ENCODE assay signal across 29 mouse cellular contexts in genomic region chr1:161920475-161921454, GRCm38 (mm10). TPM values are rescaled to one million over a fixed set of nuclear protein-coding genes. Genes with fewer than 3 reads are reported as not detected.
A peak's percentile ranks its signal among the peaks of the same experiment; 100 is the strongest.
DNase-seq lines count a peak whose midpoint lies in the region; ATAC-seq lines count a peak whose summit lies in the region.
"Had no signal": no experiment of that assay in that cellular context is flagged by ENCODE, and none has a peak within 500 bp of the region (broad histone marks: within the 10 kb centered on the region; RNA-seq: fewer than 3 reads in every experiment).

No protein-coding gene starts in this region.

- no peaks in the 10 kb centered on the region for H3K36me3 ChIP-seq in heart, embryonic 12.5 days
- H3K36me3 ChIP-seq: embryonic facial prominence, embryonic 13.5 days; embryonic facial prominence, embryonic 15.5 days; forebrain, embryonic 10.5 days; forebrain, embryonic 15.5 days had no signal

- H3K4me3 ChIP-seq in heart, embryonic 12.5 days = no peak overlapping the region
- H3K4me3 ChIP-seq: embryonic facial prominence, embryonic 13.5 days; embryonic facial prominence, embryonic 15.5 days; erythroblast, embryonic 14.5 days; forebrain, embryonic 10.5 days; forebrain, embryonic 13.5 days; forebrain, embryonic 15.5 days had no signal

- WGBS in heart, embryonic 12.5 days = 85% methylated on average over 9 of the region's 9 CpGs

- no peak overlapping the region for H3K9ac ChIP-seq in heart, embryonic 12.5 days
- H3K9ac ChIP-seq: embryonic facial prominence, embryonic 13.5 days; embryonic facial prominence, embryonic 15.5 days; forebrain, embryonic 13.5 days; forebrain, embryonic 15.5 days; forebrain, postnatal 0 days had no signal

- H3K4me1 ChIP-seq in heart, embryonic 12.5 days (replicated peaks) = peaks cover 12% of the 10 kb centered on the region
- H3K4me1 ChIP-seq: embryonic facial prominence, embryonic 15.5 days; forebrain, embryonic 13.5 days; forebrain, embryonic 15.5 days had no signal

- no peak overlapping the region for H3K4me2 ChIP-seq in heart, embryonic 12.5 days
- H3K4me2 ChIP-seq: embryonic facial prominence, embryonic 13.5 days; embryonic facial prominence, embryonic 15.5 days; forebrain, embryonic 13.5 days; forebrain, embryonic 15.5 days had no signal

- no peak overlapping the region for H3K27ac ChIP-seq in heart, embryonic 12.5 days (ENCODE audit: poor library complexity, severe bottlenecking)
- H3K27ac ChIP-seq: embryonic facial prominence, embryonic 13.5 days; embryonic facial prominence, embryonic 15.5 days; forebrain, embryonic 10.5 days; forebrain, embryonic 13.5 days; forebrain, embryonic 15.5 days had no signal

- DNase-seq in A20 (ENCODE audit: low read depth, low spot score) (peak; percentile 72), ES-CJ7 (ENCODE audit: low read depth, low spot score) (peak; percentile 59), ZHBTc4 (ENCODE audit: low read depth, low spot score) (peak; percentile 49)
- no peak for DNase-seq in heart, postnatal 36 days
- DNase-seq: adrenal gland, adult 2 months; adrenal gland, postnatal 10 days; adrenal gland, postnatal 25 days; cerebellum, adult 11 months; cerebellum, adult 18-20 months; cerebellum, adult 8-10 months; cerebellum, adult 9-11 months; cerebellum, postnatal 14 days; cerebellum, postnatal 36 days; embryo, embryonic 11 days; forebrain, postnatal 0 days had no signal

- ATAC-seq in monocyte, adult 5-6 weeks (replicated peaks; ENCODE audit: insufficient number of reproducible peaks, low FRiP score, low TSS enrichment, poor library complexity, severe bottlenecking) = no peak
- no peak for ATAC-seq in heart, embryonic 12.5 days (ENCODE audit: insufficient number of reproducible peaks, low FRiP score)
- ATAC-seq: forebrain, embryonic 13.5 days; forebrain, embryonic 15.5 days; forebrain, postnatal 0 days had no signal

- H3K9me3 ChIP-seq in heart, embryonic 12.5 days (replicated peaks) = no peaks in the 10 kb centered on the region
- H3K9me3 ChIP-seq: embryonic facial prominence, embryonic 13.5 days; embryonic facial prominence, embryonic 15.5 days; forebrain, embryonic 10.5 days; forebrain, embryonic 13.5 days; forebrain, embryonic 15.5 days had no signal

- intact Hi-C loops in heart, postnatal 36 days (cut with DNase I) = no loop called here

- no peaks in the 10 kb centered on the region for H3K27me3 ChIP-seq in heart, embryonic 12.5 days (replicated peaks)
- H3K27me3 ChIP-seq: embryonic facial prominence, embryonic 13.5 days; embryonic facial prominence, embryonic 15.5 days; forebrain, embryonic 13.5 days; forebrain, embryonic 15.5 days had no signal

RNA-seq across cellular contexts. Expression of gene Suco, which starts 44.3 kb away (rescaled TPM):
- 123 to 163 TPM (median 160 TPM) in 3 replicates for total RNA-seq in monocyte, adult 5-6 weeks (2017)
- polyA plus RNA-seq in heart, embryonic 12.5 days (2016; fragmentation: Nextera tagmentation; extraction: Ambion mirVana) = 26.2 and 28.2 TPM in 2 replicates
- total RNA-seq in heart, postnatal 36 days (2021) = 10 to 100 TPM; 17.4 to 19.4 TPM

RNA-seq across cellular contexts. Expression of gene Pigc, which starts 48.2 kb away (rescaled TPM):
- 24.8 to 30.8 TPM (median 27.2 TPM) in 3 replicates for total RNA-seq in monocyte, adult 5-6 weeks (2017)
- 22.5 and 23.4 TPM in 2 replicates for polyA plus RNA-seq in heart, embryonic 12.5 days (2016; fragmentation: Nextera tagmentation; extraction: Ambion mirVana)
- 10 to 100 TPM; 14.3 to 17.6 TPM for total RNA-seq in heart, postnatal 36 days (2021)

RNA-seq across cellular contexts. Expression of gene 4930558K02Rik, which starts 58.7 kb away (rescaled TPM):
- not detected in 3 replicates for total RNA-seq in monocyte, adult 5-6 weeks (2017)
- not detected in 2 replicates for polyA plus RNA-seq in heart, embryonic 12.5 days (2016; fragmentation: Nextera tagmentation; extraction: Ambion mirVana)
- not detected for total RNA-seq in heart, postnatal 36 days (2021)
- total RNA-seq: adrenal gland, adult 2 months; adrenal gland, postnatal 10 days; adrenal gland, postnatal 25 days; common myeloid progenitor, adult 5-6 weeks; ES-E14; forebrain, postnatal 0 days; MEL had no signal
- polyA plus RNA-seq: adrenal gland, adult 2 months; brain, embryonic 14.5 days; C2C12; embryonic facial prominence, embryonic 11.5 days; embryonic facial prominence, embryonic 13.5 days; embryonic facial prominence, embryonic 15.5 days; erythroblast, embryonic 14.5 days; forebrain, embryonic 10.5 days; forebrain, embryonic 13.5 days had no signal

Comparison
In these comparisons a context has a peak if more than half of its experiments do, and no peak if none do; other contexts are left out.
1. DNase-seq: peak in A20 (single experiment), ES-CJ7 (single experiment) and ZHBTc4 (single experiment); none in heart, postnatal 36 days (0 of 2).